Mouse (Mus musculus): ENCODE measurements around the gene Alg12.

DNA sequence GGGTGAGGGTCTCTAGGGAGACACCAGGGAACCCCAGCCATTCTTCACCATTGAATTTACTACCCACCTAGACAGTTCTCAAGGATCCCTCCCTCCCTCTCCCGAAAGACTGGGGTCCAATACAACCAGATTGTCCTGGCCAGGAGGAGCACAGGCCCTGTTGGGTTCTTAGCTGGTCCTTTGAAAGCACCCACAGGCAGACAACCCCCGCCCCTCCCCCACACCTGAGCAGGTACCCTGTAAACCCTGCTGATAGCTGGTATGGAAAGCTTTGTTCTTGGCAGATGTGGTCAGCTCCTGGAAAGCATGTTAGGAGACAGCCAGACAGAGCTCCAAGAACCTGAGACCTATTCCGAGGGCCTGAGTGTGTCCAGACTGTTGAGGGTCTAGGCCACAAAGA, 41.7 kb upstream of the Alg12 start:
- TF ChIP-seq POLR2A (IDR thresholded peaks at IDR 0.05; ENCODE audit: borderline replicate concordance, control insufficient read depth, low read depth, low read length), result no peak
- no peak for TF ChIP-seq CTCF (IDR thresholded peaks at IDR 0.05; ENCODE audit: control insufficient read depth, insufficient read depth, low read length)
